Mouse (Mus musculus) liver, embryonic 14.5 days (tissue): ENCODE data around the gene 4930507D05Rik.
"Not testable (repeated sequence)": the region's sequence is repeated elsewhere in the genome, so short reads cannot be mapped to it uniquely, and the experiment has no call there.

ENCODE experiments used
- CTCF ChIP-seq: IDR thresholded peaks from 2 replicates; pipeline ENCODE4 v1.5.1; 2016; ENCODE audit warnings: antibody characterized with exemption, low read depth, control low read depth
- EP300 ChIP-seq: IDR thresholded peaks from 2 replicates; pipeline ENCODE4 v1.6.1; 2016; ENCODE audit warnings: antibody characterized with exemption, low read depth

- TF ChIP-seq CTCF, EP300: not testable (repeated sequence)
Measured at GRCm38 (mm10) chr10:62491681-62492080, 42.4 kb downstream of the 4930507D05Rik start.
